Mouse (Mus musculus): Measurements from ENCODE around the gene Sucnr1.

Gene Sucnr1

DNA sequence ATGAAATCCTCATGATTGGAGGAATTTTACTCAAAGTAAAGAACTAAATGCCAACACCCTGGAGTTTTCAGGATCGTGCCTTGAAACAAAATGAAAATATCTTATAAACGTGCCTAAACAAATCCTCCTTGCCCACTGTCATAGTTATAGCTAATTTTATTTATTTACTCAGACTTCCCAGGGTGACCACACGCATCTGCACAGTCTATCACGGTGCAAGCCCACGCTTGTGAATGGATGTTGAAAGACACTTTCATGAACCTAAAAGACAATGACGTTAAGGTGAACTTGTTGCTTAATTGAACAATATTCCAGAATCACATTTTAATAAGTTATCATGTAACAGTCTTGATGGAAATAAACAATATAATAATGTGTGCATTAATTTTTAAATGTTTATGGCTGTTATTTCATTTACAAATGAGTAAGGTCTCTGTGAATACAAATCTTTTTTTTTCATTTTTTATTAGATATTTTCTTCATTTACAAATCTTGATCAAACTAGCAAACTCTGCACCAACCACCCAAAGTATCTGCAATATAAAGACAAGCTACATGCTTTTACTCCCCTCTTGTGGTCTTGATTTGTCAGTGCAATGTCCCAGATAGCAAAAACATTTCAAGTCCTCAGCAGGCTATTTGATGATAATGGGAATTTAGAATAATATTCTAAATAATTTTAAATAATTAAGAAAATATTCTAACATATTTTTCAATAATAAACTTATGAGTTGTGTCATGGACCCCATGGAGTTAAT, 30.4 kb downstream of the Sucnr1 start:
- DNase-seq (ENCODE audit: low read depth), result peak; percentile 13

GRCm38 (mm10) chr3:60114571-60114970, 32.9 kb downstream of the Sucnr1 start:
- no peak for DNase-seq (ENCODE audit: low read depth)

GRCm38 (mm10) chr3:60121449-60121848, 39.8 kb downstream of the Sucnr1 start:
- no peak for DNase-seq (ENCODE audit: low read depth)

- no peak for DNase-seq (ENCODE audit: low read depth)
These were observed 42.5 kb downstream of the Sucnr1 start for GRCm38 (mm10) chr3:60123859-60124794.

DNA sequence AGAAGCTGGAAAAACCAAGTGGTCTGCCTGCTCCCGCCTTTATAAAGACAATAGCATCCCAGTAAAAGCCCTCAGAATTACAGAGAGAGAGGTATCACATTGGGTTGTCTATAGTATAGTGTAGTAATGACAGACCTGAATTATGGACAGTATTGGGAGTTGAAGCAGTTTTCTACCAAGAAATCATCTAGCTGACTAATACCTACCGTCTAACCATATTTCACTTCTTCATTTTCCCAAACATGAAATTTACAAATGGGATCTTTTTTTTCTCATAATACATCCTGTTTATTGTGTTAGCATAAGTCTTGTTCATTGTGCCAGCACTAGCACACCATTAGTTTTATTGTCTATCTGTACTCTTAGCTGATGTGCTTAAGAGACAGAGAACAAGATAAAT, 44.9 kb downstream of the Sucnr1 start:
- DNase-seq (ENCODE audit: low read depth), result no peak

DNA sequence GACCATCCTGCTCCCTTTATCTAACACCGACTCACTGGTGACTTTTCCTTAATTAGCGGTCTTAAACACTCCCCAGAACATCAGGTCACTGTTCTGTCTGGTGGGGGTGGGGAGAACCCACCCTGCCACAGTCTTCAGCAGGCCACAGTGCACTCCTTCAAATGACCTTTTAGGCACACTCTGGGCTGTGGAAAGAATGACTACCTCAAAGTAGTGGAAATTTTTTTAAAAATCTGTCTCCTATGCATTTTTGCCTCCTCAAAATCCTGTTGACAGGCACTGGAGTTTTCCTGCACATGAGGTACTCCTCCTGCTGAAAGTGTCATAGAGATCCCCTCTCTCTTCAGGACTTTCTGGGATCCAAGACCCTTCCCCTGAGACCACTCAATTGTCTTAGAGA, 46.6 kb downstream of the Sucnr1 start:
- no peak for DNase-seq (ENCODE audit: low read depth)

GRCm38 (mm10) chr3:60135801-60136200, 54.1 kb downstream of the Sucnr1 start:
- no peak for DNase-seq (ENCODE audit: low read depth)
